Mouse (Mus musculus) lung, adult 2 months (tissue): ENCODE results near the gene Trpc1.

Experiments
- CTCF ChIP-seq: fragments of 200-500 bp; IDR thresholded peaks from 2 replicates; pipeline ENCODE4 v1.5.1; 2011; ENCODE audit warnings: mild to moderate bottlenecking, low read length, control low read depth; ENCODE audit not compliant: insufficient read depth
- POLR2A ChIP-seq: fragments of 200-500 bp; IDR thresholded peaks from 2 replicates; pipeline ENCODE4 v1.6.1; 2011; ENCODE audit warnings: low read depth, mild to moderate bottlenecking, control low read depth, low read length, borderline replicate concordance; ENCODE audit errors: extremely low read depth

DNA sequence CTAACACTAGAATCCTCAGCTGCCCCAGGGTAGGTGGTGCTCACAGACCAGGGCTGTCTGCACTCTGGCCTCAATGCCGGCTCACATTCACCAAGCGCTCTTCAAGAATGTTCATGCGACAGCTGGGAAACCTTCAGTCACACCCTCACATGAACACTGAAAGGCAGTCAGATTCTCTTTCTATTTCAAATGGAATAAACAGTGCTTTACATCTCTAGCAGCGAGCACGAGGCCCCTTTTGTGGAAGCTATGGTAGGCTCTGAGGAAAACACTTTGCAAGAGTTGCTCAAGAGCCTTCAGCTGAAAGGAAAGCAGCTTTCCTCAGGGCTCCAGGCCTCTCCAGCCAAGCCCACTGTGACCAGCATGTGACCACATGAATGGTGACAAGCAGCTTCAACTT lies 44.8 kb downstream of the Trpc1 start:
- TF ChIP-seq POLR2A (no peak), CTCF (no peak)
